Mouse (Mus musculus) c-Kit-positive CD71-negative TER-119-negative erythroid progenitor cells, embryonic 14.5 days (primary cell): ENCODE data around the gene Zfp64.

ENCODE experiments used
- DNase-seq: peaks from one replicate; pipeline ENCODE4 v3.0.0-alpha.2; 2013; ENCODE audit warnings: low read depth

The Zfp64 gene

GRCm38 (mm10) chr2:168846180-168846720, 109.1 kb downstream of the Zfp64 start:
- DNase-seq, result no peak
